Mouse (Mus musculus) heart, embryonic 15.5 days (tissue): ENCODE measurements around the gene Dpep2nb. TPM values are rescaled to one million over a fixed set of nuclear protein-coding genes. Genes with fewer than 3 reads are reported as not detected.

ENCODE experiments used
- ATAC-seq: fragments of 200-750 bp; cut with Nextera tagmentation; replicated peaks from 2 replicates; pipeline ENCODE4 v1.8.0; 2017; ENCODE audit warnings: low read depth, moderate TSS enrichment; ENCODE audit not compliant: insufficient number of reproducible peaks, insufficient read depth, low FRiP score
- H3K27ac ChIP-seq: fragments of 300-500 bp; sonication (generic); 2 replicates; pipeline ENCODE4 v1.5.1; 2015; ENCODE audit warnings: mild to moderate bottlenecking, inconsistent platforms
- H3K27me3 ChIP-seq: fragments of 300-500 bp; sonication (generic); 2 replicates; pipeline ENCODE4 v1.6.1; 2015; ENCODE audit warnings: inconsistent platforms
- H3K36me3 ChIP-seq: fragments of 300-500 bp; sonication (generic); 2 replicates; pipeline ENCODE4 v1.6.1; 2015; ENCODE audit warnings: mild to moderate bottlenecking, inconsistent platforms
- H3K4me1 ChIP-seq: fragments of 300-500 bp; sonication (generic); replicated peaks from 2 replicates; pipeline ENCODE4 v1.6.1; 2015; ENCODE audit warnings: inconsistent platforms
- H3K4me2 ChIP-seq: fragments of 300-500 bp; sonication (generic); 2 replicates; pipeline ENCODE4 v1.6.1; 2015; ENCODE audit warnings: inconsistent platforms, mild to moderate bottlenecking, moderate library complexity
- H3K4me3 ChIP-seq: fragments of 300-500 bp; sonication (generic); 2 replicates; pipeline ENCODE4 v1.5.1; 2015; ENCODE audit warnings: mild to moderate bottlenecking, inconsistent platforms
- H3K9ac ChIP-seq: fragments of 300-500 bp; sonication (generic); 2 replicates; pipeline ENCODE4 v1.6.1; 2015; ENCODE audit warnings: mild to moderate bottlenecking, inconsistent platforms
- H3K9me3 ChIP-seq: fragments of 300-500 bp; sonication (generic); replicated peaks from 2 replicates; pipeline ENCODE4 v1.6.1; 2016; ENCODE audit warnings: inconsistent platforms
- WGBS: fragments of 180-500 bp; shearing (Covaris S2); methylation state at CpG from one replicate; pipeline ENCODE4 v1.1.7; 2015; ENCODE audit warnings: mixed read lengths; 5-methylcytosine and 5-hydroxymethylcytosine counted together
- microRNA-seq: library from miRNA; unstranded; fragments of <30 nt; microRNA quantifications from one replicate; pipeline ENCODE4, GENCODE M21; 2016
- polyA plus RNA-seq: library from polyadenylated mRNA; unstranded; fragments of >200 nt; fragmentation: Nextera tagmentation; extraction: Ambion mirVana; gene quantifications from 2 replicates; pipeline ENCODE4 v1.2.1, GENCODE M21; 2015

Gene Dpep2nb
- polyA plus RNA-seq, 1 experiment from 2014 or later: not detected

DNA sequence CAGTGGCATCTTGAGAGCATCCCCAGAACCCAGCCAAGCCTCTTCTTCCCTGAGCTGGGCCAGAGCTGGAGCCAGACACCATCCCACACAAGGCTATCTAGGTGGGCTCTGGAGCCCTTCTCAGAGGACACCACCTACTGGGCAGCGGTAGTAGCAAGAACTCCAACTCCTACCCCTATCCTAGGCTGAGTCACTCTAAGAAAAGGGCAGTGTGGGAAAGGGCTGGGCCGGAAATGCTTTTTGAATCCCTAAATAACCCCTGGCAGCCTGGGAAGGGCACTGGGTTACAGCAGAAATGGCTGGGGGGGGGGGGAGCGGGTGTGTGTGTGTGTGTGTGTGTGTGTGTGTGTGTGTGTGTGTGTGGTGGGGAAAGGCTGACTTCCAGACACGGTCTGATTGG, 48.0 kb downstream of the Dpep2nb start:
- H3K9ac ChIP-seq: no peak overlapping the region
- peaks cover 53% of the 10 kb centered on the region for H3K36me3 ChIP-seq
- H3K4me3 ChIP-seq: no peak overlapping the region
- H3K4me2 ChIP-seq: no peak overlapping the region
- H3K27ac ChIP-seq: no peak overlapping the region
- peak; percentile 21; the same call in 1 of the 2 replicates for ATAC-seq
- no peaks in the 10 kb centered on the region for H3K9me3 ChIP-seq
- peaks cover 47% of the 10 kb centered on the region for H3K4me1 ChIP-seq
- WGBS: 38% methylated on average over 3 of the region's 4 CpGs
- H3K27me3 ChIP-seq: no peaks in the 10 kb centered on the region

DNA sequence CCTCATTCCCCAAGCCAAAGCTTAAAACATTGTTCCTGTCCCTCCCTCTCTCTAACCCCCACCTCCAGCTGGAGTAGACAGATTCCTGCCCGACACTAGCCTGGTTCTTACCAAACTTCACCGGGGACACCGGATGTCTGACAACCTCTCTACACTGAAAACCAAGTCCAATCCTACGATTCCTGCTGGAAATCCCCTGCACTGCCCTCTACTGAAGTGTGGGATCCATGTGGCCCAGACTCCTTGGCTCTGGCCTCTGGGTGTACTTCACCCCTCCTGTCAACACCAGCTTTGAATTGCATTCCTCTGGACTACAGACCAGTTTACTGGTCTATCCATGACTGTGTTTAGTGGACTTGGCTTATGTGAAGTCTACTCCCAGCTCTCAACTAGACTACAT, 49.2 kb downstream of the Dpep2nb start:
- Histone ChIP-seq H3K4me1 (peaks cover 45% of the 10 kb centered on the region), H3K9me3 (no peaks in the 10 kb centered on the region), H3K9ac (no peak overlapping the region), H3K27ac (0 out of 2 replicates have a peak overlapping the region, but pooled peaks have one; percentile 38), H3K36me3 (peaks cover 60% of the 10 kb centered on the region), H3K4me2 (no peak overlapping the region), H3K4me3 (no peak overlapping the region), H3K27me3 (no peaks in the 10 kb centered on the region)
- WGBS: 54% methylated on average over 4 of the region's 4 CpGs
- peak; percentile 27; the same call in 1 of the 2 replicates for ATAC-seq

DNA sequence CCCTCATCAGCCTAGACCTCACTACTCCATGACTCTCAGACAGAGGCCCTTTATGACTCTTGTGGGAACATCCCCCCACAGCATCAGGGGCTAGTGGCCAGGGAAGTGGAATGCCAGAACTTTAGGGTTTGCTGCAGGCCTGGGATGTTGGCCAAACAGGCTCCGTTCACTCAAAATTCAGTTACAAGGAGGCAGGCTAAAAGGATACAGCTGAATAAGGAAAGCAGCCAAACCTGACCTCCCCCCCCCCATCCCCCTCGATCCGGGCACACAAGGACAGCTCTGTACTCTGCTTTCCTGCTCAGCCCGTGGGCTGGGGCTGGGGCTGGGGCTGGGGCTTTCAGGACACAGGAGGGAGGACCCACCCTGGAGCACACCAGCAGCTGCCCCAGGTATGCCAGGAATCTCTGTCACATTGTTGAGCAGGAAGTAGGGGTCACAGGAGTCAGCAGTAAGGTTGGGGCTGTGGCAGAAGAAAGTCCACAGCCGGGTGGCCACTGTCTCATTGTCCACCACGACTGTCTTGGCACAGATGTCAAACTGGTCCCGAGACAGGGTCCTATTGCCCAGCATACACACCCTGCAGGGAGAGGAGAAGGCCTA, 54.6 kb downstream of the Dpep2nb start:
- no peak overlapping the region for H3K4me3 ChIP-seq
- H3K4me2 ChIP-seq: no peak overlapping the region
- ATAC-seq: 0 out of 2 replicates have a peak, but pooled peaks have one; percentile 28
- H3K27ac ChIP-seq: peak overlapping the region; percentile 63
- H3K36me3 ChIP-seq: peaks cover 82% of the 10 kb centered on the region
- H3K27me3 ChIP-seq: no peaks in the 10 kb centered on the region
- peaks cover 34% of the 10 kb centered on the region for H3K4me1 ChIP-seq
- WGBS: 23% methylated on average over 7 of the region's 7 CpGs
- H3K9ac ChIP-seq: no peak overlapping the region
- no peaks in the 10 kb centered on the region for H3K9me3 ChIP-seq

DNA sequence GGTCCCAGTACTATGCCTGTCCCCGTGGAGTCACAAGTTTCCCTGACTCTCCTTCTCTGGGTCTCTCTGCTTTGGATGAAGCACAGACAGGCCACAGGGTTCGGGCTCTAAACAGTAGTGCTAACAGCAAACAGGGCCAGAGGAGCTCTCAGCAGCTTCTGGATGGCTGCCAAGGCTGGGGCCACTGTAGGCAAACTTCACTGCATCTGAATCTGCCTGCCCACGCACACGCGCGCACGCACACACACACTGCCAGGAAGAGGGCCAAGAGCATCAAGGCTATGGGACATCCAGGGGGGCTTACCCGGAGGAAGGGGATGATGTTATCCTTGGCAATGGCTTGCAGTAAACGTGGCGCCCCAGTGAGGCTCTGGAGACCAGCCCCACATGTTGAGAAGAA, 56.4 kb downstream of the Dpep2nb start:
- Histone ChIP-seq H3K9me3 (no peaks in the 10 kb centered on the region), H3K4me1 (peaks cover 34% of the 10 kb centered on the region), H3K9ac (no peak overlapping the region), H3K4me3 (no peak overlapping the region), H3K4me2 (no peak overlapping the region), H3K27ac (peak overlapping the region; percentile 59), H3K36me3 (peaks cover 84% of the 10 kb centered on the region), H3K27me3 (no peaks in the 10 kb centered on the region)
- ATAC-seq: peak; percentile 54
- WGBS: 26% methylated on average over 10 of the region's 10 CpGs

Small RNAs within 50 kb of the gene (microRNA-seq; reads per million reads assigned to microRNA genes)
- not detected for gene Mir7074

Other genes starting within 250 kb of the Dpep2nb start
- gene Gfod2, start 247.3 kb downstream of the Dpep2nb start, polyA plus RNA-seq: 9.4 and 10.1 TPM in 2 replicates
- 8.1 and 11.0 TPM in 2 replicates for gene Ranbp10, start 178.6 kb downstream of the Dpep2nb start, polyA plus RNA-seq
- 0.06 and 0.29 TPM in 2 replicates for gene Tsnaxip1, start 178.2 kb downstream of the Dpep2nb start, polyA plus RNA-seq
- 30.1 and 36.8 TPM in 2 replicates for gene Cenpt, start 152.7 kb downstream of the Dpep2nb start, polyA plus RNA-seq
- gene Thap11, start 150.8 kb downstream of the Dpep2nb start, polyA plus RNA-seq: 44.7 and 52.5 TPM in 2 replicates
- 154 and 173 TPM in 2 replicates for gene Nutf2, start 145.4 kb downstream of the Dpep2nb start, polyA plus RNA-seq
- gene Edc4, start 125.1 kb downstream of the Dpep2nb start, polyA plus RNA-seq: 25.3 and 34.7 TPM in 2 replicates
- gene Nrn1l, start 112.4 kb downstream of the Dpep2nb start, polyA plus RNA-seq: 0.73 and 0.80 TPM in 2 replicates
- gene Pskh1, start 105.5 kb downstream of the Dpep2nb start, polyA plus RNA-seq: 19.5 and 25.8 TPM in 2 replicates
- gene Ctrl, start 72.1 kb downstream of the Dpep2nb start, polyA plus RNA-seq: 0.84 and 0.85 TPM in 2 replicates
- 59.4 and 93.4 TPM in 2 replicates for gene Psmb10, start 67.5 kb downstream of the Dpep2nb start, polyA plus RNA-seq
- 1.3 and 1.7 TPM in 2 replicates for gene Lcat, start 62.6 kb downstream of the Dpep2nb start, polyA plus RNA-seq
- gene Slc12a4, start 39.9 kb downstream of the Dpep2nb start, polyA plus RNA-seq: 34.1 and 44.5 TPM in 2 replicates
- not detected in 2 replicates for gene Dpep3, start 26.5 kb downstream of the Dpep2nb start, polyA plus RNA-seq
- gene Dus2, start 14.6 kb downstream of the Dpep2nb start, polyA plus RNA-seq: 12.5 and 15.0 TPM in 2 replicates
- gene Ddx28, start 5.9 kb upstream of the Dpep2nb start, polyA plus RNA-seq: 10.6 and 11.6 TPM in 2 replicates
- 3.4 and 4.9 TPM in 2 replicates for gene Nfatc3, start 52.9 kb upstream of the Dpep2nb start, polyA plus RNA-seq
- 1.5 and 6.1 TPM in 2 replicates for gene Esrp2, start 131.0 kb upstream of the Dpep2nb start, polyA plus RNA-seq
- 7.0 and 9.4 TPM in 2 replicates for gene Pla2g15, start 144.4 kb upstream of the Dpep2nb start, polyA plus RNA-seq
- 29.6 and 33.3 TPM in 2 replicates for gene Slc7a6, start 162.9 kb upstream of the Dpep2nb start, polyA plus RNA-seq
- gene Slc7a6os, start 205.0 kb upstream of the Dpep2nb start, polyA plus RNA-seq: 19.5 and 22.2 TPM in 2 replicates
- 28.0 and 37.4 TPM in 2 replicates for gene Prmt7, start 205.0 kb upstream of the Dpep2nb start, polyA plus RNA-seq